Mouse (Mus musculus) MEL (cell line): ENCODE data around the gene Ptpdc1. TPM values are rescaled to one million over a fixed set of nuclear protein-coding genes. Genes with fewer than 3 reads are reported as not detected.

Experiments
- DNase-seq: peaks from one replicate; pipeline ENCODE4 v3.0.0; 2011; ENCODE audit warnings: low read depth, low spot score
- H3K27ac ChIP-seq: 2 replicates; pipeline ENCODE4 v1.5.1; 2012; ENCODE audit warnings: low read depth, mild to moderate bottlenecking, control low read depth, low read length, moderate library complexity; ENCODE audit not compliant: control insufficient read depth
- H3K27me3 ChIP-seq, 2 experiments: fragments of 150-350 bp in 1 of 2; sonication (generic) in 1 of 2; 2 replicates each; pipeline ENCODE4 v1.6.1; 2012; ENCODE audit warnings: low read length in 2 of 2, mild to moderate bottlenecking in 2 of 2, improper control_type of control experiment in 1 of 2, moderate library complexity in 1 of 2; ENCODE audit not compliant: insufficient read depth in 2 of 2, control insufficient read depth in 1 of 2
- H3K36me3 ChIP-seq, 2 experiments: 2 replicates each; pipeline ENCODE4 v1.6.1; 2012 to 2014; ENCODE audit warnings: low read length in 2 of 2, improper control_type of control experiment in 1 of 2, inconsistent platforms in 1 of 2, mild to moderate bottlenecking in 1 of 2; ENCODE audit not compliant: insufficient read depth in 2 of 2, control insufficient read depth in 1 of 2
- H3K4me1 ChIP-seq, 2 experiments: fragments of 150-350 bp in 1 of 2; sonication (generic) in 1 of 2; 2 replicates each; pipeline ENCODE4 v1.6.1; 2012; ENCODE audit warnings: low read length in 2 of 2, improper control_type of control experiment in 1 of 2, mild to moderate bottlenecking in 1 of 2; ENCODE audit not compliant: insufficient read depth in 2 of 2, control insufficient read depth in 1 of 2
- H3K4me3 ChIP-seq, 2 experiments: fragments of 150-350 bp in 1 of 2; sonication (generic) in 1 of 2; 2 replicates each; pipeline ENCODE4 v1.5.1; 2012; ENCODE audit warnings: low read depth in 2 of 2, low read length in 2 of 2, mild to moderate bottlenecking in 2 of 2, moderate library complexity in 2 of 2, control low read depth in 1 of 2, improper control_type of control experiment in 1 of 2; ENCODE audit not compliant: control insufficient read depth in 1 of 2, insufficient read depth in 1 of 2
- H3K79me2 ChIP-seq: 2 replicates; pipeline ENCODE4 v1.6.1; 2012; ENCODE audit warnings: mild to moderate bottlenecking, low read length, moderate library complexity; ENCODE audit not compliant: control insufficient read depth, poor library complexity, insufficient read depth
- H3K9ac ChIP-seq: 2 replicates; pipeline ENCODE4 v1.6.1; 2012; ENCODE audit warnings: low read depth, mild to moderate bottlenecking, control low read depth, low read length, moderate library complexity; ENCODE audit not compliant: control insufficient read depth, poor library complexity, severe bottlenecking
- H3K9me3 ChIP-seq: fragments of 150-350 bp; sonication (generic); replicated peaks from 2 replicates; pipeline ENCODE4 v1.6.1; 2012; ENCODE audit warnings: mild to moderate bottlenecking, low read length, improper control_type of control experiment, moderate library complexity; ENCODE audit not compliant: insufficient read depth
- CHD2 ChIP-seq: IDR thresholded peaks from 2 replicates; pipeline ENCODE4 v1.6.1; 2011; ENCODE audit warnings: low read length, improper control_type of control experiment
- CTCF ChIP-seq, 3 experiments: IDR thresholded peaks in 2 of 3; conservative IDR thresholded peaks in 1 of 3; 2 replicates each; pipeline ENCODE4 v1.5.1; 2011 to 2012; ENCODE audit warnings: low read length in 3 of 3, low read depth in 2 of 3, mild to moderate bottlenecking in 2 of 3, improper control_type of control experiment in 1 of 3, inconsistent platforms in 1 of 3, mixed read lengths in 1 of 3, moderate library complexity in 1 of 3; ENCODE audit not compliant: control insufficient read depth in 1 of 3, insufficient read depth in 1 of 3, poor library complexity in 1 of 3, severe bottlenecking in 1 of 3
- E2F4 ChIP-seq: IDR thresholded peaks from 2 replicates; pipeline ENCODE4 v1.6.1; 2011; ENCODE audit warnings: low read depth, low read length, improper control_type of control experiment, borderline replicate concordance
- ETS1 ChIP-seq: IDR thresholded peaks from 2 replicates; pipeline ENCODE4 v1.6.1; 2012; ENCODE audit warnings: low read depth, mild to moderate bottlenecking, inconsistent platforms, low read length, improper control_type of control experiment, moderate library complexity
- GABPA ChIP-seq: IDR thresholded peaks from 2 replicates; pipeline ENCODE4 v1.6.1; 2012; ENCODE audit warnings: low read depth, mild to moderate bottlenecking, inconsistent platforms, low read length, improper control_type of control experiment, moderate library complexity
- GATA1 ChIP-seq: IDR thresholded peaks from 2 replicates; pipeline ENCODE4 v1.6.1; 2011; ENCODE audit warnings: low read depth, low read length, improper control_type of control experiment
- HCFC1 ChIP-seq: IDR thresholded peaks from 2 replicates; pipeline ENCODE4 v1.6.1; 2012; ENCODE audit warnings: low read depth, mild to moderate bottlenecking, inconsistent platforms, low read length, improper control_type of control experiment, moderate library complexity
- JUND ChIP-seq: IDR thresholded peaks from 2 replicates; pipeline ENCODE4 v1.6.1; 2011; ENCODE audit warnings: low read depth, mild to moderate bottlenecking, improper control_type of control experiment, low read length
- MAZ ChIP-seq: IDR thresholded peaks from 2 replicates; pipeline ENCODE4 v1.6.1; 2012; ENCODE audit warnings: low read depth, mild to moderate bottlenecking, inconsistent platforms, low read length, improper control_type of control experiment
- MEF2A ChIP-seq: IDR thresholded peaks from 2 replicates; pipeline ENCODE4 v1.6.1; 2014; ENCODE audit warnings: low read depth, mild to moderate bottlenecking, inconsistent platforms, low read length, improper control_type of control experiment; ENCODE audit not compliant: poor library complexity, insufficient replicate concordance, severe bottlenecking; ENCODE audit errors: extremely low read depth
- NELFE ChIP-seq: IDR thresholded peaks from 2 replicates; pipeline ENCODE4 v1.6.1; 2011; ENCODE audit warnings: low read depth, low read length, improper control_type of control experiment
- POLR2A ChIP-seq, 2 experiments: IDR thresholded peaks; 2 replicates each; pipeline ENCODE4 v1.6.1; 2011 to 2012; ENCODE audit warnings: low read length in 2 of 2, mild to moderate bottlenecking in 2 of 2, control low read depth in 1 of 2, improper control_type of control experiment in 1 of 2, low read depth in 1 of 2, moderate library complexity in 1 of 2; ENCODE audit not compliant: control insufficient read depth in 1 of 2, insufficient read depth in 1 of 2, poor library complexity in 1 of 2
- POLR2AphosphoS2 ChIP-seq: IDR thresholded peaks from 2 replicates; pipeline ENCODE4 v1.6.1; 2011; ENCODE audit warnings: low read length, improper control_type of control experiment
- RAD21 ChIP-seq: IDR thresholded peaks from 2 replicates; pipeline ENCODE4 v1.6.1; 2011; ENCODE audit warnings: mild to moderate bottlenecking, low read depth, low read length, improper control_type of control experiment
- SIN3A ChIP-seq: IDR thresholded peaks from 2 replicates; pipeline ENCODE4 v1.6.1; 2012; ENCODE audit warnings: low read length, improper control_type of control experiment, inconsistent platforms
- SMC3 ChIP-seq: IDR thresholded peaks from 2 replicates; pipeline ENCODE4 v1.6.1; 2011; ENCODE audit warnings: low read depth, low read length, improper control_type of control experiment
- USF1 ChIP-seq: IDR thresholded peaks from 2 replicates; pipeline ENCODE4 v1.6.1; 2014; ENCODE audit warnings: low read depth, mild to moderate bottlenecking, inconsistent platforms, low read length, improper control_type of control experiment, moderate library complexity
- ZKSCAN1 ChIP-seq: IDR thresholded peaks from 2 replicates; pipeline ENCODE4 v1.6.1; 2012; ENCODE audit warnings: low read depth, mild to moderate bottlenecking, inconsistent platforms, low read length, improper control_type of control experiment, moderate library complexity
- ZMIZ1 ChIP-seq: IDR thresholded peaks from 2 replicates; pipeline ENCODE4 v1.6.1; 2012; ENCODE audit warnings: low read depth, mild to moderate bottlenecking, inconsistent platforms, low read length, improper control_type of control experiment, moderate library complexity
- ZNF384 ChIP-seq: IDR thresholded peaks from 2 replicates; pipeline ENCODE4 v1.6.1; 2012; ENCODE audit warnings: low read depth, mild to moderate bottlenecking, inconsistent platforms, low read length, improper control_type of control experiment
- polyA plus RNA-seq, 2 experiments: library from polyadenylated mRNA; stranded (reverse) in 1 of 2; unstranded in 1 of 2; fragments of >175 nt in 1 of 2; fragments of >200 nt in 1 of 2; gene quantifications; 2 replicates each; pipeline versions ENCODE4 v1.2.1 to v1.2.4; 2012; ENCODE audit warnings: low replicate concordance in 2 of 2, low read depth in 1 of 2; ENCODE audit not compliant: insufficient read length in 2 of 2, insufficient read depth in 1 of 2, missing spikeins in 1 of 2
- total RNA-seq: library from RNA; depleted of rRNA; stranded (reverse); fragments of 300-350 nt; gene quantifications from 2 replicates; pipeline ENCODE4 v1.2.3, GENCODE M21; 2012

The Ptpdc1 gene
- total and polyA plus RNA-seq, 3 experiments: 3.3 to 7.6 TPM; not detected in 1

GRCm38 (mm10) chr13:48625433-48626184, at the start of gene Ptpdc1 (continued):
- TF ChIP-seq POLR2A (IDR thresholded peaks at IDR 0.05; ENCODE audit: control insufficient read depth in 1 of 2, insufficient read depth in 1 of 2, low read depth in 1 of 2, low read length in 2 of 2, poor library complexity in 1 of 2) (peak; percentile 68 to 84; a peak in 3 of 4 replicates), JUND (no peak)

- Histone ChIP-seq H3K4me1 (no peaks in the 10 kb centered on the region), H3K9me3 (no peaks in the 10 kb centered on the region), H3K79me2 (no peaks in the 10 kb centered on the region), H3K27me3 (peaks cover 0 to under 1% of the 10 kb centered on the region in 2 experiments; a peak in 1 of 4 replicates), H3K9ac (no peak overlapping the region), H3K36me3 (no peaks in the 10 kb centered on the region), H3K4me3 (no peak overlapping the region), H3K27ac (no peak overlapping the region)
- no peak for DNase-seq
- TF ChIP-seq RAD21: peak; percentile 13
- TF ChIP-seq POLR2AphosphoS2: no peak
- peak; percentile 28 to 35 (median 31) for TF ChIP-seq CTCF (IDR thresholded peaks at IDR 0.05 in 2 of 3, conservative IDR thresholded peaks at IDR 0.05 in 1 of 3; ENCODE audit: control insufficient read depth in 1 of 3, insufficient read depth in 1 of 3, low read depth in 2 of 3, low read length in 3 of 3, poor library complexity in 1 of 3, severe bottlenecking in 1 of 3)
- TF ChIP-seq SMC3: 0 out of 2 replicates have a peak, but pooled peaks have one; percentile 22
- no peak for TF ChIP-seq ZKSCAN1
Measured at GRCm38 (mm10) chr13:48674609-48675008, 49.1 kb upstream of the Ptpdc1 start.

- Histone ChIP-seq H3K36me3 (no peaks in the 10 kb centered on the region), H3K9me3 (no peaks in the 10 kb centered on the region), H3K4me1 (no peaks in the 10 kb centered on the region), H3K27me3 (no peaks in the 10 kb centered on the region), H3K27ac (no peak overlapping the region), H3K9ac (no peak overlapping the region), H3K4me3 (no peak overlapping the region), H3K79me2 (no peaks in the 10 kb centered on the region)
- TF ChIP-seq SIN3A (no peak), NELFE (no peak), ETS1 (no peak), ZMIZ1 (no peak), SMC3 (no peak), E2F4 (no peak), MEF2A (no peak), GABPA (no peak), HCFC1 (no peak), MAZ (no peak), ZNF384 (no peak), CHD2 (no peak), USF1 (no peak), ZKSCAN1 (no peak), GATA1 (no peak)
- no peak for DNase-seq
Measured at GRCm38 (mm10) chr13:48672312-48672840, 46.9 kb upstream of the Ptpdc1 start.
